Comparison of ENCODE assay signal across 15 mouse cellular contexts in genomic region chr3:140949880-140950662, GRCm38 (mm10).
DNase-seq lines count a peak whose midpoint lies in the region; ATAC-seq and TF ChIP-seq lines count a peak whose summit lies in the region.
"Had no signal": no experiment of that assay in that cellular context is flagged by ENCODE, and none has a peak within 500 bp of the region (broad histone marks: within the 10 kb centered on the region; RNA-seq: fewer than 3 reads in every experiment).

No protein-coding gene starts in this region.

- TF ChIP-seq CTCF in stomach, postnatal 0 days (IDR thresholded peaks at IDR 0.05; ENCODE audit: low read depth): no peak

- no peaks in the 10 kb centered on the region for H3K36me3 ChIP-seq in stomach, embryonic 15.5 days
- H3K36me3 ChIP-seq in stomach, postnatal 0 days (ENCODE audit: control insufficient read depth, insufficient read depth, low read length): no peaks in the 10 kb centered on the region
- no peaks in the 10 kb centered on the region for H3K36me3 ChIP-seq in liver, embryonic 13.5 days
- H3K36me3 ChIP-seq: heart, embryonic 13.5 days; limb, embryonic 12.5 days had no signal

- DNase-seq in stomach, postnatal 0 days (ENCODE audit: low spot score): no peak
- peak; percentile 43 for DNase-seq in liver, embryonic 13.5 days
- DNase-seq in retina, postnatal 1 day: peak; percentile 12
- no peak for DNase-seq in kidney, adult 9 months
- DNase-seq in left cerebral cortex, postnatal 4 days: no peak
- DNase-seq in layer of hippocampus, postnatal 14 days (ENCODE audit: low spot score in 2 of 2): no peak
- DNase-seq: adrenal gland, adult 8-10 months; cerebellum, postnatal 14 days; thymus, postnatal 14 days had no signal

- intact Hi-C loops in left cerebral cortex, postnatal 4 days (cut with DNase I): no loop called here

- H3K4me3 ChIP-seq in stomach, embryonic 15.5 days (replicated peaks): no peak overlapping the region
- no peak overlapping the region for H3K4me3 ChIP-seq in stomach, postnatal 0 days (ENCODE audit: low read depth, low read length)
- H3K4me3 ChIP-seq in liver, embryonic 13.5 days (replicated peaks): no peak overlapping the region
- H3K4me3 ChIP-seq: heart, embryonic 13.5 days; limb, embryonic 12.5 days had no signal

- no peaks in the 10 kb centered on the region for H3K27me3 ChIP-seq in stomach, embryonic 15.5 days (replicated peaks)
- no peaks in the 10 kb centered on the region for H3K27me3 ChIP-seq in stomach, postnatal 0 days (ENCODE audit: control insufficient read depth, insufficient read depth, low read length)
- H3K27me3 ChIP-seq in liver, embryonic 13.5 days: no peaks in the 10 kb centered on the region
- H3K27me3 ChIP-seq: heart, embryonic 13.5 days; limb, embryonic 12.5 days had no signal

- H3K4me2 ChIP-seq in stomach, embryonic 15.5 days: no peak overlapping the region
- H3K4me2 ChIP-seq in stomach, postnatal 0 days (replicated peaks; ENCODE audit: low read depth): no peak overlapping the region
- H3K4me2 ChIP-seq in liver, embryonic 13.5 days: peak overlapping the region; percentile 28
- H3K4me2 ChIP-seq: heart, embryonic 13.5 days; limb, embryonic 12.5 days had no signal

- WGBS in stomach, embryonic 15.5 days: 42% methylated on average over 4 of the region's 4 CpGs
- WGBS in stomach, postnatal 0 days: 46% methylated on average over 4 of the region's 4 CpGs
- 10% methylated on average over 4 of the region's 4 CpGs for WGBS in liver, embryonic 13.5 days (ENCODE audit: insufficient replicate concordance)

- H3K27ac ChIP-seq in stomach, embryonic 15.5 days: no peak overlapping the region
- no peak overlapping the region for H3K27ac ChIP-seq in stomach, postnatal 0 days (replicated peaks)
- peak overlapping the region; percentile 68 for H3K27ac ChIP-seq in liver, embryonic 13.5 days
- H3K27ac ChIP-seq: heart, embryonic 13.5 days; limb, embryonic 12.5 days; macrophage had no signal

- no peaks in the 10 kb centered on the region for H3K4me1 ChIP-seq in stomach, embryonic 15.5 days
- no peaks in the 10 kb centered on the region for H3K4me1 ChIP-seq in stomach, postnatal 0 days (replicated peaks; ENCODE audit: control insufficient read depth, insufficient read depth)
- peaks cover 27% of the 10 kb centered on the region for H3K4me1 ChIP-seq in liver, embryonic 13.5 days (replicated peaks)
- H3K4me1 ChIP-seq: limb, embryonic 12.5 days had no signal

- H3K9me3 ChIP-seq in stomach, embryonic 15.5 days: no peaks in the 10 kb centered on the region
- H3K9me3 ChIP-seq in stomach, postnatal 0 days (ENCODE audit: control insufficient read depth, low read length): no peaks in the 10 kb centered on the region
- no peaks in the 10 kb centered on the region for H3K9me3 ChIP-seq in liver, embryonic 13.5 days (replicated peaks)
- H3K9me3 ChIP-seq: heart, embryonic 13.5 days; limb, embryonic 12.5 days had no signal

- no peak for TF ChIP-seq EP300 in stomach, postnatal 0 days (optimal IDR thresholded peaks at IDR 0.05)

- ATAC-seq in stomach, embryonic 15.5 days (ENCODE audit: insufficient read depth, low FRiP score, low read depth): peak; percentile 39; the same call in 1 of the 2 replicates
- no peak for ATAC-seq in stomach, postnatal 0 days (ENCODE audit: low FRiP score, low TSS enrichment)
- ATAC-seq in common myeloid progenitor, adult 5-6 weeks (replicated peaks; ENCODE audit: low read depth, poor library complexity, severe bottlenecking): peak; percentile 96
- ATAC-seq in liver, embryonic 13.5 days (ENCODE audit: low read depth): peak; percentile 96
- ATAC-seq: inflammation-experienced regulatory T-cells, adult 6 months had no signal

- H3K9ac ChIP-seq in stomach, embryonic 15.5 days: no peak overlapping the region
- H3K9ac ChIP-seq in stomach, postnatal 0 days (ENCODE audit: low read length): no peak overlapping the region
- no peak overlapping the region for H3K9ac ChIP-seq in liver, embryonic 13.5 days
- H3K9ac ChIP-seq: heart, embryonic 13.5 days; limb, embryonic 12.5 days had no signal

Comparison
In these comparisons a context has a peak if more than half of its experiments do, and no peak if none do; other contexts are left out.
1. DNase-seq: peak in liver, embryonic 13.5 days (single experiment) and retina, postnatal 1 day (single experiment); none in stomach, postnatal 0 days (single experiment), kidney, adult 9 months (single experiment), left cerebral cortex, postnatal 4 days (single experiment) and layer of hippocampus, postnatal 14 days (0 of 2).